Mouse (Mus musculus): Measurements from ENCODE around the gene 1700016H13Rik.

DNA sequence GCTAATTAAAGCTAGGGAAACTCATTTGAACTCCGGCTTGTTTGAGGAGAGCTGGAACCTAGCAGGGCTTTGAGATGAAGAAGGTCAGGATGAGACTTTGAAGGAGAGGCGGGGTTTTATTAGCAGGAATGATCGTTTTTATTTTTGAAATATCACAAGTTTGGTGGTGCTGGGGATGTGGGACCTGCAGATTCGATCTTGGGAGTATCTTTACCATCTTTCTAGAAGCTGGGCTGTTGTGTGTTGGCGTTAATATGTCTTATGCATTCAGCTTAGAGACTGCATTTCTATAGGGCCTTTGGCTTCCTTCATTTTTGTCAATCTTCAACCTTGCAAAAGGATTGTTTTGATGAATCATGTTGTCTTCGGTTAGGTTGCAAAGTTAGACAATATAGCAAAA lies 38.3 kb upstream of the 1700016H13Rik start:
- TF ChIP-seq GATA1 (IDR thresholded peaks at IDR 0.05; ENCODE audit: low read length) (no peak), TAL1 (IDR thresholded peaks at IDR 0.05; ENCODE audit: low read length) (no peak)

Measured in erythroblast, embryonic 14.5 days (primary cell).